Mouse (Mus musculus) limb, embryonic 15.5 days (tissue): ENCODE measurements at regions not wholly inside any gene's neighbourhood (a gene's known extent, or its start where the extent isn't known, plus 50 kb on each side); places are given as distances from the start of the nearest gene placed in this dataset.
A peak's percentile ranks its signal among the peaks of the same experiment; 100 is the strongest.

Source experiments
- ATAC-seq: fragments of 200-750 bp; cut with Nextera tagmentation; 2 replicates; pipeline ENCODE4 v1.8.0; 2017; ENCODE audit warnings: low read depth, moderate TSS enrichment; ENCODE audit not compliant: insufficient number of reproducible peaks, low FRiP score, low TSS enrichment
- H3K27ac ChIP-seq: fragments of 300-500 bp; sonication (generic); 2 replicates; pipeline ENCODE4 v1.5.1; 2015; ENCODE audit warnings: moderate library complexity, mild to moderate bottlenecking, inconsistent platforms
- H3K27me3 ChIP-seq: fragments of 300-500 bp; sonication (generic); 2 replicates; pipeline ENCODE4 v1.6.1; 2015; ENCODE audit warnings: inconsistent platforms
- H3K36me3 ChIP-seq: fragments of 300-500 bp; sonication (generic); 2 replicates; pipeline ENCODE4 v1.6.1; 2015; ENCODE audit warnings: inconsistent platforms
- H3K4me1 ChIP-seq: fragments of 300-500 bp; sonication (generic); 2 replicates; pipeline ENCODE4 v1.6.1; 2015; ENCODE audit warnings: inconsistent platforms
- H3K4me2 ChIP-seq: fragments of 300-500 bp; sonication (generic); 2 replicates; pipeline ENCODE4 v1.6.1; 2015; ENCODE audit warnings: mild to moderate bottlenecking, inconsistent platforms
- H3K4me3 ChIP-seq: fragments of 300-500 bp; sonication (generic); 2 replicates; pipeline ENCODE4 v1.5.1; 2015; ENCODE audit warnings: mild to moderate bottlenecking, inconsistent platforms
- H3K9ac ChIP-seq: fragments of 300-500 bp; sonication (generic); 2 replicates; pipeline ENCODE4 v1.6.1; 2015; ENCODE audit warnings: inconsistent platforms
- H3K9me3 ChIP-seq: fragments of 300-500 bp; sonication (generic); 2 replicates; pipeline ENCODE4 v1.6.1; 2016; ENCODE audit warnings: inconsistent platforms
- WGBS: fragments of 180-500 bp; shearing (Covaris S2); methylation state at CpG from one replicate; pipeline ENCODE4 v1.1.7; 2015; 5-methylcytosine and 5-hydroxymethylcytosine counted together

DNA sequence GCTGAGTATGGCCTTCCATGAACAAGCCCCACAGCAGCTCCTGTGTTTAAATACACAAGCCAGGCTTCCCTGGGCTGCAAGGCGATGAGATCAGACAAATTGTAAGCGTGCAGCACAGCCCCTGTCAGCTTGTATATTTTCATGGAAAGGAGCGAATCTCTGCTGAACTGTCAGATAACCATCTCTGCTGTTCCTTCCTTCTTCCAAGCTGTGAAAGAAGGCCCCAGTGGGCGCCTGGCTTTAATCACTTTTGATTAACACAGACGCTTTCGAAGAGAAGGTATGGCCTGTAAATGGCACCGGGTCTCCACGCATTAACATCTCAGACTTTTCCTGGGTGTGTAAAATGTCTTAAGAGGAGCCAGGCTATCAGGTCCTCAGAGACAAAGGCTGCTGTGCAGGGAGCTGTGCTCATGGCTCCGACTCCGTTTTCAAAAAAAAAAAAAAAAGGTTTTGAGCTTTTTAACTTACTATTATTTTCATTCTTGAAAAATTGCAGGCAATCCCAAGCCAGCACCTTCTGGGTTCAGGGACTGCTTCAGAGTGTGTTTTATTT lies 131.9 kb upstream of the Tmem72 start:
- H3K4me2 ChIP-seq = no peak overlapping the region
- H3K9me3 ChIP-seq = no peaks in the 10 kb centered on the region
- no peak overlapping the region for H3K9ac ChIP-seq
- 50% methylated on average over 10 of the region's 10 CpGs for WGBS
- H3K4me3 ChIP-seq = no peak overlapping the region
- no peaks in the 10 kb centered on the region for H3K27me3 ChIP-seq
- no peaks in the 10 kb centered on the region for H3K36me3 ChIP-seq
- no peaks in the 10 kb centered on the region for H3K4me1 ChIP-seq
- ATAC-seq = no peak
- H3K27ac ChIP-seq = no peak overlapping the region

DNA sequence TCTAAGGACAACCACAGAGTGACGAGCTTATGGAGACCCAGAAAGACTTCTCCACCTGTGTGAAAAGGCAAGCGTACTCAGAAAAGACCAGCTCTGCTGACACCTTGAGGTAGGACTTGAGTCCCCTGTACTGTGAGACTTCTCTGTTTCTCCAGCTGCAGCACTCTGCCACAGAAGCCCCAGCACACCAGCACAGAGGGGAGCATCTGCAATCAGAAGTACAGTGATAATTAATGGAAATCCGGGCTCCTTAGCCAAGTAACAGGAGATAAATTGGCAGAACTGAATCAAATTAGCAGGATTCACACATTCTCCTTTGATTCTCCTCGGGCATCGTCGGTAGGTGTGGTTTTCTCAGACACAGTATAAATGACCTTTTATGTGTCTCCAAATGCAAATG lies 137.3 kb upstream of the Tmem72 start:
- 61% methylated on average over 6 of the region's 6 CpGs for WGBS
- Histone ChIP-seq H3K4me2 (no peak overlapping the region), H3K9ac (no peak overlapping the region), H3K9me3 (no peaks in the 10 kb centered on the region), H3K36me3 (no peaks in the 10 kb centered on the region), H3K4me1 (peaks cover 15% of the 10 kb centered on the region), H3K4me3 (no peak overlapping the region), H3K27ac (no peak overlapping the region), H3K27me3 (no peaks in the 10 kb centered on the region; the same call in 1 of the 2 replicates)
- ATAC-seq = no peak

DNA sequence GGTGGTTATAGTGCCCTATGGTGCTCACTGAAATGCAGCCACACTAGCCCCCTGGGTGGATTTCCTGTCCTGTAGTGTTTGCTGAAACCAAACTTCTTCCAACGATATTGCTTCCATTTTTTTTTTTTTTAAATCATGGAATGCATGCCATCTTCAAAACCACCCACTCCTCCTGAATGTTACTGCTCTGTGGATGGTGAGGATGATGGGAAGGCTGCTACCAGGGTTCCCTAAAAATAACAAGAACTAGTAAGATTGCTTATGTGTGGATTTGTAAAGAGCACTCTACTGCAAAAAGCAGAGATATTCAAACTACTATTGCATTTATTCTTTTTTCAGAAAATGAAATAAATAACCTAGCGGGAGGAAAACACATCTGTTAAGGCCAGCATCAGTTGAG lies 139.4 kb upstream of the Tmem72 start:
- Histone ChIP-seq H3K36me3 (no peaks in the 10 kb centered on the region), H3K27ac (no peak overlapping the region), H3K9me3 (no peaks in the 10 kb centered on the region), H3K9ac (no peak overlapping the region), H3K4me1 (peaks cover 15% of the 10 kb centered on the region), H3K4me2 (no peak overlapping the region), H3K27me3 (no peaks in the 10 kb centered on the region; the same call in 1 of the 2 replicates), H3K4me3 (no peak overlapping the region)
- no peak for ATAC-seq
- WGBS = 61% methylated on average over 2 of the region's 2 CpGs

DNA sequence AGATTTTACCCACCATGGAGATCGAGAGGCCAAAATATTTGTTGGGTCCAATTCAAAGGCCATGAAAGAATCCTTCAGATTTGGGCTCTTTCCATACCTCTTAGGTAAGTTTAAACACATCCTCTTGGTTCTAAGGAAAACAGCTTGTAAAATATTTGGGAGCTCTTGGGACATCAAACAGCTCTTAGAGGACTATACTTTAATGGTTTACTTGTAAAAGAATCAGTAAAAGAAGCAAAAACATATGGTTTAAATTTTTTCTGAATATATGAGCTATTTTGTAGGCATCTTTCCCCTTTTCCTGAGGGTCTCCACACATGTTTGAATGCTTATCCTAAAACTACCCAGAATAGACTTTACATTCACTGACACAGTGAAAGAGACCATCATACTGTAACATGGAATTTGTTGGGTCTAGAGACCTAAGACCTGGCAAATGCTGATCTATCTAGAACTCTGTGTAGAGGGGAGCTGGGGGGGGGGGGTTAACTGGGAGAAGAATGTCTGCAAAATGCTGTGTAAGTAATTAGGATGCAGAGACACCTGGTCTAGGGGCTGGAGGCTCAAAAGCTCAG lies 140.3 kb upstream of the Tmem72 start:
- H3K4me2 ChIP-seq = no peak overlapping the region
- H3K27me3 ChIP-seq = no peaks in the 10 kb centered on the region; the same call in 1 of the 2 replicates
- no peaks in the 10 kb centered on the region for H3K36me3 ChIP-seq
- peak overlapping the region; percentile 54 for H3K27ac ChIP-seq
- no peak overlapping the region for H3K9ac ChIP-seq
- no peaks in the 10 kb centered on the region for H3K9me3 ChIP-seq
- WGBS = 27% methylated on average over 1 of the region's 1 CpGs
- H3K4me3 ChIP-seq = no peak overlapping the region
- ATAC-seq = no peak
- peaks cover 15% of the 10 kb centered on the region for H3K4me1 ChIP-seq

DNA sequence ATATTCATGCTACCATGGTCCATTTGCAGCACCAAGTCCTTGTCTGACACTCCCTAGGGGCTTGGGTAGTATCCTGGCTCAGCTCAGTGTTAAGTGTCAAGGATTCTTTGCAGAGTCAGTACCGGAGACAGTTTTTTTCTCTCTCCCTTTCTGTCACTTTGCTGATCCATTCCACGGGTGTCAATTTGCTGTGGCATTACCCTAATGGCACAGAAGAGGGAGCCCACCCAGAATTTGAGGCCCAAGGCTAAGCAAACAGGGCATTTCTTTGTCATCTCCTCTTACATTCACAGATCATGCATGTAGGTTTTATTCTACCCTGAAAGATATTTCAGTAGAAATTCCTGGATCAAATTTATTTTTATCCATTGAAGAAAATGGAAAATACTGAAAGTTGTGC lies 146.4 kb upstream of the Tmem72 start:
- Histone ChIP-seq H3K27ac (no peak overlapping the region), H3K4me3 (no peak overlapping the region), H3K4me2 (no peak overlapping the region), H3K9me3 (no peaks in the 10 kb centered on the region), H3K36me3 (no peaks in the 10 kb centered on the region), H3K4me1 (no peaks in the 10 kb centered on the region; the same call in 1 of the 2 replicates), H3K27me3 (no peaks in the 10 kb centered on the region), H3K9ac (no peak overlapping the region)
- WGBS = 44% methylated on average over 2 of the region's 2 CpGs
- no peak for ATAC-seq

DNA sequence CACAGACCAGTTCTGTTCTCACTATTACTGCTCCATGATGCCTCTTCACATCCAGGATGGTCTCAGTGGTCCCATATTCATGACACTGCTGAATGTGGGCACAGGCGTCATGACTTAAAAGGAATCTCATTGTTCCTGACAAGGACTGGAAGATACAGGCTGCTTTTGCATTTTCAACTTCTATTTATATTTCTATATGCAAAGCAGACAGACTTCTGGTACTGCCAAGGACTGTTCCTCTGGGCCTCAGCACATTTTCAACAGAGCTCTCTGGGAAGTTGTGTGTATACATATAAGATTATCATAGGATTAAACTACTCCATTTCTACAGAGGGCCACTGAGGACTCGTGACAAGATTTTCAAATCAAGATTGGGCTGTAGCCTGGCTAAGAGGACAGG lies 146.9 kb upstream of the Tmem72 start:
- WGBS = 82% methylated on average over 2 of the region's 2 CpGs

DNA sequence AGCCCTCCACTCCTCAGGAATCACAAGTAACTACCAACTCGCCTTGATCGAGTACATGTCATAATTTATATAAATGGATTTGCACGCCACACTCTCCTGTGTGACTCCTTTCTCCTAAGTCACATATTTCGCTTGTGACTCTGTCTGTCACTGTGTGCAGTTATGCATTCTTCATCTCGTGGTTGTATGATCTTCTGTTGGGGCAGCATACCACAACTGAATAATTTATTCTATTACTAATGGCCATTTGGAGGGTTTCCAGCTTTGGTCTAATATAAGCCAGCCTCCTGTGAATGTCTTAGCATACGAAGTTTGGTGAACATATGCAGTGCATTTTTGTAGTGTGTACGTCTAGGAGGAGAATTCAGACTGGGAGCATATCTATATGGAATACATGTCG lies 176.6 kb upstream of the Tmem72 start:
- H3K36me3 ChIP-seq = no peaks in the 10 kb centered on the region
- no peak overlapping the region for H3K27ac ChIP-seq
- WGBS = 64% methylated on average over 8 of the region's 8 CpGs
- no peak for ATAC-seq
- H3K9ac ChIP-seq = no peak overlapping the region
- H3K9me3 ChIP-seq = no peaks in the 10 kb centered on the region
- no peaks in the 10 kb centered on the region for H3K27me3 ChIP-seq
- H3K4me1 ChIP-seq = peaks cover 14% of the 10 kb centered on the region
- no peak overlapping the region for H3K4me2 ChIP-seq
- no peak overlapping the region for H3K4me3 ChIP-seq

More for the DNA sequence above, 146.9 kb upstream of the Tmem72 start:
- H3K4me2 ChIP-seq = no peak overlapping the region
- no peaks in the 10 kb centered on the region for H3K4me1 ChIP-seq
- H3K4me3 ChIP-seq = no peak overlapping the region
- ATAC-seq = no peak
- H3K36me3 ChIP-seq = no peaks in the 10 kb centered on the region
- no peaks in the 10 kb centered on the region for H3K27me3 ChIP-seq
- no peaks in the 10 kb centered on the region for H3K9me3 ChIP-seq
- no peak overlapping the region for H3K9ac ChIP-seq
- H3K27ac ChIP-seq = no peak overlapping the region

DNA sequence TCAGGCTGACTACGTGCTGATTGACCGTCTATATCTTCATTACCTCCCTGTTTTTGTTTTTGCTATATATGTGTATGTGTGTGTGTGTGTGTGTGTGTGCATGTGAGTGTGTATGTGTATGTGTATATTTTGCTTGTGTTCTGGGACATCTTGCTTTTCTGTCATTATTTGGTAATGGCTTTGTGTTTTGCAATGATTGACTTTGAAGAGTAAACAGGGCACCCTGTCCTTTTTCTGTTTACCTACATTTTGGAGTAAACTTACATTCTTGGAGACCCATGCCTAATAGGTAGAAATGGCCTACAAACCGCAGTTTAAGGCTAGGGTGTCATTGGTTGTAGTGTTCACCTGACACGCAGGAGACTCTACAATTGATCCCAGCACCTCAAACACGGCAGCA lies 177.5 kb upstream of the Tmem72 start:
- H3K9me3 ChIP-seq = no peaks in the 10 kb centered on the region
- H3K27ac ChIP-seq = no peak overlapping the region
- H3K4me1 ChIP-seq = peaks cover 14% of the 10 kb centered on the region
- no peaks in the 10 kb centered on the region for H3K27me3 ChIP-seq
- H3K9ac ChIP-seq = no peak overlapping the region
- no peak overlapping the region for H3K4me2 ChIP-seq
- ATAC-seq = no peak
- H3K36me3 ChIP-seq = no peaks in the 10 kb centered on the region
- 92% methylated on average over 5 of the region's 5 CpGs for WGBS
- no peak overlapping the region for H3K4me3 ChIP-seq

DNA sequence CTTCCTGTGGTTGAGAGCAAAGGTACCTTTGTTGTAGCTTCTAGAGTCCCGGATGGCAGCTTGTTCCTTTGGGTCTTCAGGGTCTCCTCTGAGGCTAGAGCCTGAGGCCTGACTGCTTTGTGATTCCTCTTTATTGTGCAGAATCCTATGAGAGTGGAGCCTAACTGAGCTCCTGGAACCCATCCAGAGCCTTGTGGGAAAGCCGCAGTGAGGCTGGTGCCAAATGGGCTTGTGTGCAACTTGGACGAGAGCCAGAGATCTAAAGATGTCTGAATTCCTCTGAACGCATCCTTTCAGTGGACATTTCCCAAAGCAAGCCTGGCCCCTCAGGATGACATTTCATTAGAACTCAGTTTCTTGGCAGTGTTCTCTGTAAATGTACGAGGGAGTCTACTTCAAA lies 178.4 kb upstream of the Tmem72 start:
- Histone ChIP-seq H3K36me3 (no peaks in the 10 kb centered on the region), H3K9me3 (no peaks in the 10 kb centered on the region), H3K4me2 (no peak overlapping the region), H3K27ac (peak overlapping the region; percentile 52; the same call in 1 of the 2 replicates), H3K4me3 (no peak overlapping the region), H3K4me1 (peaks cover 14% of the 10 kb centered on the region), H3K9ac (no peak overlapping the region), H3K27me3 (no peaks in the 10 kb centered on the region)
- 18% methylated on average over 5 of the region's 5 CpGs for WGBS
- ATAC-seq = no peak

DNA sequence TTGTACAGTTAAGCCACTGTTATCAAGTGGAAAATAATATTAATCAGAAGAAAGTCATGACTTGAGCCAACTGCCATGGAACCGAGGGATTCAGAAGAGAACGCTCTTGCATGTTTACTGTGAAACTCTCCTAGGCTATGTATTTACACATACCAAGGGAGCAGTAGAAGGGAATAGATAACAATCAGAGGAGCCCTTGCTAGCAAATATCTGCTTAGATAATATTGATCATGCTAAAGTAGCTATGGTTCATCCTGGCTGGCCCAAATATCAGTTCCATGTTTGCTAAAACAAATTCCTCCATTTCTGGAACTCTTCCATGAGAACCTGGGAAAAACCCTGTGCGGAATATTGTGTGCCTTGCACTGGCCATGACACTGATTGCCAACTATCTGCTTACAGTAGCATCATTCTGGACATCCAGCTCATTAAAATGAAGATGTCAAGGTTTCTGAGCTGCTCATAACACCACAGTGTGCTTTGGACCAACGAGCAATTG lies 179.5 kb upstream of the Tmem72 start:
- H3K27me3 ChIP-seq = no peaks in the 10 kb centered on the region
- H3K36me3 ChIP-seq = no peaks in the 10 kb centered on the region
- ATAC-seq = no peak
- no peak overlapping the region for H3K4me3 ChIP-seq
- H3K4me2 ChIP-seq = no peak overlapping the region
- H3K9me3 ChIP-seq = no peaks in the 10 kb centered on the region
- peaks cover 14% of the 10 kb centered on the region for H3K4me1 ChIP-seq
- H3K27ac ChIP-seq = no peak overlapping the region
- 71% methylated on average over 4 of the region's 4 CpGs for WGBS
- H3K9ac ChIP-seq = no peak overlapping the region

DNA sequence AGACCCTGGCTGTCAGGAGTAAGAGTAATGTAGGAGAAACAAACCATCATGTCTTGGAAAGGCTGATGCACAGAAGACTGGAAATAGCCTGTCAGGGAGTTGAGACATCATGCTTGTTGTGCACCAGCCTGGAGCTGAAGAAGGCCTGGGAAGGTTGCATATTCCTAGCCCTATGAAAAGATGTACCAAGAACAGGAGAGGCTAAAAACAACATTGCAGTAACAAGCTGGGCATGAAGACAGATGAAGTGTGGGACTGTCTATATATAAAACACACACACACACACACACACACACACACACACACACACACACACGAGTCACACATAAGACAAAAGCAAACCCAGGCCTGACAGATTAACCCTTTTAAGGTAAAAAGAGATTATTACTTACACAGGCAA lies 185.1 kb upstream of the Tmem72 start:
- Histone ChIP-seq H3K4me2 (no peak overlapping the region), H3K36me3 (no peaks in the 10 kb centered on the region), H3K27ac (no peak overlapping the region), H3K4me3 (no peak overlapping the region), H3K9me3 (no peaks in the 10 kb centered on the region), H3K9ac (no peak overlapping the region), H3K27me3 (no peaks in the 10 kb centered on the region), H3K4me1 (no peaks in the 10 kb centered on the region)
- ATAC-seq = no peak
- WGBS = 75% methylated on average over 1 of the region's 1 CpGs

DNA sequence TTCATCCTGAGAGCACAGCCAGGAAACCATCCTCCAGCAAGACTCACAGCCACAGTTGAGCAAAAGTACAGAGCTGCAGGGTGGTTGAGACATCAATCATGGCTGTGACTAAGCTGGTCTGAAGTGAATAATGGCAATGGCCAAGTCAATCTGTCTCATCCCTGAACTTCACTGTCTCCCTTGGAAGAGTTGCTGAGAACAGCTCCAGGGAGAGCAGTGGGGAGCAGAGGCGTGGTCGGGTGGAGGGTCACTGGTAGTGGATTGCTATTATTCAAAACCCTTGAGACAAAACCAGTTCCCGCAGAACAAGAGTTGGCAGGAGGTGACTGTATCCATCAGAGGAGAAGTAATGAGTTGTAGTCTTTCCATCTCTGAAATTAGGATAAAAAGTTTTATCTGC lies 185.7 kb upstream of the Tmem72 start:
- H3K4me3 ChIP-seq = no peak overlapping the region
- H3K4me2 ChIP-seq = no peak overlapping the region
- 70% methylated on average over 3 of the region's 3 CpGs for WGBS
- H3K4me1 ChIP-seq = no peaks in the 10 kb centered on the region
- no peak overlapping the region for H3K27ac ChIP-seq
- no peaks in the 10 kb centered on the region for H3K27me3 ChIP-seq
- H3K36me3 ChIP-seq = no peaks in the 10 kb centered on the region
- no peaks in the 10 kb centered on the region for H3K9me3 ChIP-seq
- H3K9ac ChIP-seq = no peak overlapping the region
- no peak for ATAC-seq
